Mouse (Mus musculus) liver, postnatal 0 days (tissue): ENCODE measurements around the gene Gm12184. TPM values are rescaled to one million over a fixed set of nuclear protein-coding genes. Genes with fewer than 3 reads are reported as not detected.
A peak's percentile ranks its signal among the peaks of the same experiment; 100 is the strongest.

ENCODE experiments used
- ATAC-seq: fragments of 200-750 bp; cut with Nextera tagmentation; 2 replicates; pipeline ENCODE4 v1.8.0; 2017; ENCODE audit warnings: mild to moderate bottlenecking, moderate library complexity
- DNase-seq: peaks from one replicate; pipeline ENCODE4 v3.0.0-alpha.2; 2016
- H3K27ac ChIP-seq: fragments of 300-500 bp; sonication (generic); 2 replicates; pipeline ENCODE4 v1.5.1; 2014; ENCODE audit warnings: antibody characterized with exemption, moderate library complexity, mild to moderate bottlenecking, low read depth
- H3K27me3 ChIP-seq: fragments of 300-500 bp; sonication (generic); 2 replicates; pipeline ENCODE4 v1.6.1; 2014; ENCODE audit warnings: low read length, control low read depth, mixed read lengths; ENCODE audit not compliant: insufficient read depth
- H3K36me3 ChIP-seq: fragments of 300-500 bp; sonication (generic); replicated peaks from 2 replicates; pipeline ENCODE4 v1.6.1; 2014; ENCODE audit warnings: mild to moderate bottlenecking, control low read depth, low read length, moderate library complexity, mixed read lengths; ENCODE audit not compliant: insufficient read depth
- H3K4me1 ChIP-seq: fragments of 300-500 bp; sonication (generic); 2 replicates; pipeline ENCODE4 v1.6.1; 2014; ENCODE audit warnings: antibody characterized with exemption, mild to moderate bottlenecking, control low read depth; ENCODE audit not compliant: insufficient read depth
- H3K4me2 ChIP-seq: fragments of 300-500 bp; sonication (generic); 2 replicates; pipeline ENCODE4 v1.6.1; 2014; ENCODE audit warnings: low read depth, mild to moderate bottlenecking, low read length, moderate library complexity, mixed read lengths
- H3K4me3 ChIP-seq: fragments of 300-500 bp; sonication (generic); 2 replicates; pipeline ENCODE4 v1.5.1; 2014; ENCODE audit warnings: low read depth, low read length
- H3K9ac ChIP-seq: fragments of 300-500 bp; sonication (generic); replicated peaks from 2 replicates; pipeline ENCODE4 v1.6.1; 2014; ENCODE audit warnings: mild to moderate bottlenecking, moderate library complexity
- H3K9me3 ChIP-seq: fragments of 300-500 bp; sonication (generic); 2 replicates; pipeline ENCODE4 v1.6.1; 2016; ENCODE audit warnings: mild to moderate bottlenecking, control low read depth, low read length, mixed read lengths
- CTCF ChIP-seq: sonication (generic); IDR thresholded peaks from 2 replicates; pipeline ENCODE4 v1.5.1; 2016; ENCODE audit warnings: antibody characterized with exemption, low read depth
- EP300 ChIP-seq: IDR thresholded peaks from 2 replicates; pipeline ENCODE4 v1.6.1; 2016; ENCODE audit warnings: antibody characterized with exemption, low read depth, mild to moderate bottlenecking
- WGBS: fragments of 180-500 bp; shearing (Covaris S2); extraction: QIAGEN DNeasy Blood & Tissue Kit; methylation state at CpG from one replicate; pipeline ENCODE4 v1.1.7; 2014; ENCODE audit not compliant: insufficient replicate concordance; 5-methylcytosine and 5-hydroxymethylcytosine counted together
- polyA plus RNA-seq: library from polyadenylated mRNA; unstranded; fragments of >200 nt; fragmentation: Nextera tagmentation; extraction: Ambion mirVana; gene quantifications from 2 replicates; pipeline ENCODE4 v1.2.1, GENCODE M21; 2015

Gene Gm12184
- polyA plus RNA-seq, 1 experiment from 2014 or later = 5.0 TPM

DNA sequence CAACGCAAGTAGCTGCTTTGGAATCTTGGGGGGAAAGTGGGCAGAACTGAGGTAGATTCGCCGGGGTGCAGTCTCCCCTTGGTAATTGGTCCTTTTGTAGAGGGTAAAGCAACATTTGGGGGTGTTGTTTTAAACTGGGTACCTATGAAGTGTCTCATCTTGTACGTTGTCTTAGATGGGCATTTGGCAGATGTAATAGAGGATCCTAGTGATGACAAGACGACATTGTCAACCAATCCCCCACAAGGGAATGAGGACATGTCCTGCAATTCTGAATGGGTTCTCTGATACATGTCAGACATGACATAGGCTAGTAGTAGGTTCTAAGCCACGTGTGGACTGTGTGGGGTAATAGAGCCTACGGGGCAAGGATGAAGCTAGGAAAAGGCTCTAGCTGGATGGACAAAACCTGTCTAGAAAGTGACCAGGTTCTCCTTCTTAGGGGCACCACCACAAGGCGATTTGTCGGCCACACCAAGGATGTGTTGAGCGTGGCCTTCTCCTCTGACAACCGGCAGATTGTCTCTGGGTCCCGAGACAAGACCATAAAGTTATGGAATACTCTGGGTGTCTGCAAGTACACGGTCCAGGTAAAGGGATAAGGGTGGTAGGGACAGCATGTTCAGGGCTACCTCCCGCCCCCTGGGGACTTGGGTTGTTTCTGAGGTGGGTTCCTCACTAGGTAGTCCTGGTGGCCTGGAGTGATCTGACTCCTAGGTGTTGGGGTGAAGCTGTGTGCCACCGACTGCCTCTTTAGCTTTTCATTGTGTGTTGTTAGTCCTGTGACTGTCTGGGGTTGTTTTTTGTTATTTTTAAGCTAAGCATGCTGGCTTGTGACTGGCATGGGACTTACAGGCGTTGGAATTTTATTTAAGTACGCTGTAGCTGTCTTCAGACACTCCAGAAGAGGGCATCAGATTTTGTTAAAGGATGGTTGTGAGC, 24.4 kb downstream of the Gm12184 start:
- Histone ChIP-seq H3K4me1 (peaks cover 33% of the 10 kb centered on the region), H3K4me3 (peak overlapping the region; percentile 74)

DNA sequence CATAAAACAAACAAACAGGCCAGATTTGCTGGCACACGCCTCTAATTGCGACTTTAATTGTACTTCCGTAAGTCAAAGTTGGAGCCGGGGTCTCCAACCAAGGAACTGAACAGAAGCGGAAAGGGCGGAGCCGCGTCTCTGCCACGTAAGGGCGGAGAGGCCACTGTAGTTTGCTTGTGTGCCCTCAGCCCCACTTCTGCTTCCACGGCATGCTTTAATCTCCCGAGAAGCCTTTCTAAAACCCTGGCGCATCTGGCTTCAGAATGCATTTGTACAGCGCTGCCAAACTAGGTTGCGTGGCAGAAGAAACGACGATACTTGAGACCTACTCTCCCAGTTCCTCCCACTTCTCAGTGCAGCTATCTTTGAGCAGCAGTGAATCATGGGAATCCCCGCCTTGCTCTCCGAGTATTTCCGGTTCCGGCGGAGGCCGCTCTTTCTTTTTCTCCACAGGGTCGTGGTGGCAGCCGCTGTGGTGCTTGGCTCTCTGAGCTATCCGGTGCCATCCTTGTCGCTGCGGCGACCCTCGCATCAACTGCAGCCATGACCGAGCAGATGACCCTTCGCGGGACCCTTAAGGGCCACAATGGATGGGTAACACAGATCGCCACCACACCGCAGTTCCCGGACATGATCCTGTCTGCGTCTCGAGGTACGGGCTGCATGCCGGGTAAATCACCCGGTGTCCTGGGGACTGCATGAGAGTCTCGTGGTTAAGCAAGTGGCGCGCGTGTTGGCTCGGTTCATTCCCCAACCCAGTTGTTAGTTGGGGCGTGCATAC, 26.3 kb downstream of the Gm12184 start, which contains the start of gene Rack1:
Gene Rack1 (plus strand): TSS at position 412 of the 781 bp plus-strand sequence.
- WGBS = under 1% methylated on average over 47 of the region's 47 CpGs

More for the DNA sequence above, 24.4 kb downstream of the Gm12184 start:
- H3K9me3 ChIP-seq = no peaks in the 10 kb centered on the region
- H3K9ac ChIP-seq = peak overlapping the region; percentile 68
- peak overlapping the region; percentile 85 for H3K4me2 ChIP-seq
- H3K27me3 ChIP-seq = no peaks in the 10 kb centered on the region
- 59% methylated on average over 17 of the region's 17 CpGs for WGBS
- no peak overlapping the region for H3K27ac ChIP-seq
- DNase-seq (no peak), ATAC-seq (no peak)
- H3K36me3 ChIP-seq = peaks cover 57% of the 10 kb centered on the region
- TF ChIP-seq CTCF = no peak

DNA sequence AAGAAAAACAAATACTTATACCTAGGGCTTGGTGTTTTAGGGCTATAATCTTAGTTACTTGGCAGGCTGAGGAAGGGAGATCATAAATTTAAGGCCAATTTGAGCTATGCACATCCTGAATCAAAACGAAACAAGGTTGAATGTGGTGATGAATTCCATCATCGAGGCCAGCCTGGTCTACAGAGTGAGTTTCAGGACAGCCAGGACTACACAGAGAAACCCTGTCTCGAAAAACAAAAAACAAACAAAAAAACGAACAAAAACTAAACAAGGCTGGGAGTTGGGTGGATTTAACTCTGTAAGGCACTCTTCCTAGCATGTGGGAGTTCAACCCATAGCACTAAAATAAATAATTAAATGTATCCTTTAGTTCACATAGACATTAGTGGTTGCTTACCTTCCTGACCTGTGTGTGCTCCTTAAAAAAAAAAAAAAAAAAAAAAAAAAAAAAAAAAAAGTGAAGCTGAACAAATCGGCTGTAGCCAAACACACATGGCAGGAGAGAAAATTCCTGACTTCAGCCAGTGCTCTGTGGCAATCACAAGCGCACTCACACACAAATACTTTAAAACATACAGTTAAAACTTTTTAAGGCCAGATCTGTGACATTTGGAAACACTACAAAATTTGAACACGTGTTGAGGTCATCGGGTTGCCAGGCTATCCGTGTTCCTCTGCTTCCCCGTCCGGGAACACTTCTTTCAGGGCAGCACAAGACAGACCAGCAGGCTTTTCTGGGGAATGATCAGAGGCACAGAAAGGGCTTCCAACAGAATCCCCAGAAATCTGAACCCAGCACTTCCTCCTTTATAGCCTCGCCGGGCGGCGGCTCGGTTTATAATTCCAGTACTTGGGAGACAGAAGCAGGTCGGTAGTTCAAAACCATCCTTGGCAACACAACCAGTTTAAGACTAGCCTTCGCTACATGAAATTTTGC, 27.2 kb downstream of the Gm12184 start:
- TF ChIP-seq CTCF (no peak), EP300 (no peak)
- Histone ChIP-seq H3K36me3 (peaks cover 28% of the 10 kb centered on the region), H3K9ac (peak overlapping the region; percentile 68), H3K27ac (peak overlapping the region; percentile 97), H3K4me3 (peak overlapping the region; percentile 74), H3K27me3 (no peaks in the 10 kb centered on the region), H3K4me2 (peak overlapping the region; percentile 85), H3K4me1 (peaks cover 36% of the 10 kb centered on the region), H3K9me3 (no peaks in the 10 kb centered on the region)
- DNase-seq (no peak), ATAC-seq (peak; percentile 9)
- 3% methylated on average over 18 of the region's 18 CpGs for WGBS

More for the DNA sequence above, 26.3 kb downstream of the Gm12184 start, which contains the start of gene Rack1:
- peak within 1 kb of the TSS; percentile 85 for H3K4me2 ChIP-seq
- peak within 1 kb of the TSS; percentile 74 for H3K4me3 ChIP-seq
- peaks cover 36% of the 10 kb centered on the region for H3K4me1 ChIP-seq
- peak; percentile 64 for TF ChIP-seq EP300
- no peak for TF ChIP-seq CTCF
- ATAC-seq (peak; percentile 90), DNase-seq (peak; percentile 90)
- H3K27me3 ChIP-seq = no peaks in the 10 kb centered on the region
- H3K27ac ChIP-seq = peak within 1 kb of the TSS; percentile 97
- H3K9me3 ChIP-seq = no peaks in the 10 kb centered on the region
- H3K9ac ChIP-seq = peak within 1 kb of the TSS; percentile 68
- peaks cover 37% of the 10 kb centered on the region for H3K36me3 ChIP-seq

DNA sequence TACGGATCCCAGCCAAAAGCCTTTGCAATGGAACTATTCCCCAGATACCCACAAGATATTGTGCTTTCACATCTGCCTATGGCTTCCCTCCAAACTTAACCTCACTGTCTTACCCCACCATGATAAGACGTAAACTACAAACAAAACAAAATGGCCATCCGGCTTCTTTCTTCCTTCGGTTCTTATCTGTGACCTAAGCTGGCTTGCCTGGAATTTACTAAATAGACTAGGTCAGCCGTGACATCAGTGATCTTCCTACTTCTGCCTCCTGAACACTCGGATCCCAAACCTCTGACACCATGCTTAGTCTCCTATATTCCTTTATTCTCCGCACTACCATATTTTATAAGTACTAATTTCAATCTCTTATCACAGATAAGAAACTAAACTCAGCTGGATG, 28.1 kb downstream of the Gm12184 start:
- peaks cover 19% of the 10 kb centered on the region for H3K36me3 ChIP-seq
- TF ChIP-seq CTCF (no peak), EP300 (no peak)
- peak overlapping the region; percentile 74; the same call in 1 of the 2 replicates for H3K4me3 ChIP-seq
- H3K27me3 ChIP-seq = no peaks in the 10 kb centered on the region
- H3K4me1 ChIP-seq = peaks cover 36% of the 10 kb centered on the region
- peak overlapping the region; percentile 85 for H3K4me2 ChIP-seq
- peak overlapping the region; percentile 45; the same call in 1 of the 2 replicates for H3K27ac ChIP-seq
- 55% methylated on average over 7 of the region's 7 CpGs for WGBS
- no peaks in the 10 kb centered on the region for H3K9me3 ChIP-seq
- DNase-seq = no peak
- no peak for ATAC-seq
- H3K9ac ChIP-seq = peak overlapping the region; percentile 68

DNA sequence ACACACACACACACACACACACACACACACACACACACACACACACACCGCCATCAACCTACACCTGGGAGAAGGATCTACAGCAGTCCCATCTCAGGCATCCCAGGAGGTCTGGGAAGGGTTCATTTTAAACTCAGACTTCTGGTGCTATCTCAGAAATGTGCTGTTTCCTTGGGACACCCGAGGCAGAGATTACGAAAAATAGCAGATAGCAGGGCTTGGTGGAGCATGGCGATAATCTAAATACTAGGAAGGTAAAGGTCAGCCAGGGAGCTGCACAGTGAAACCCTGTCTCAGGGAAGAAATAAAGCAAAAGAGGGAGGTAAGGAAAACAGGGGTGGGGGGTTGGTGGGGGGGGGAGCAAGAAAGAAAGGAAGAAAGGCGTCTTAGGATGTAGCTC, 29.2 kb downstream of the Gm12184 start:
- H3K27me3 ChIP-seq = no peaks in the 10 kb centered on the region

More for the DNA sequence above, 29.2 kb downstream of the Gm12184 start:
- TF ChIP-seq EP300 (no peak), CTCF (no peak)
- Histone ChIP-seq H3K4me1 (peaks cover 28% of the 10 kb centered on the region), H3K4me2 (peak overlapping the region; percentile 85; the same call in 1 of the 2 replicates), H3K36me3 (peaks cover 9% of the 10 kb centered on the region), H3K27ac (no peak overlapping the region), H3K9me3 (no peaks in the 10 kb centered on the region), H3K9ac (no peak overlapping the region), H3K4me3 (no peak overlapping the region)
- WGBS = 49% methylated on average over 5 of the region's 5 CpGs
- DNase-seq (no peak), ATAC-seq (no peak)
